Mouse (Mus musculus): ENCODE measurements at regions not wholly inside any gene's neighbourhood (a gene's known extent, or its start where the extent isn't known, plus 50 kb on each side); places are given as distances from the start of the nearest gene placed in this dataset.
"Not testable (repeated sequence)": the region's sequence is repeated elsewhere in the genome, so short reads cannot be mapped to it uniquely, and the experiment has no call there.

DNA sequence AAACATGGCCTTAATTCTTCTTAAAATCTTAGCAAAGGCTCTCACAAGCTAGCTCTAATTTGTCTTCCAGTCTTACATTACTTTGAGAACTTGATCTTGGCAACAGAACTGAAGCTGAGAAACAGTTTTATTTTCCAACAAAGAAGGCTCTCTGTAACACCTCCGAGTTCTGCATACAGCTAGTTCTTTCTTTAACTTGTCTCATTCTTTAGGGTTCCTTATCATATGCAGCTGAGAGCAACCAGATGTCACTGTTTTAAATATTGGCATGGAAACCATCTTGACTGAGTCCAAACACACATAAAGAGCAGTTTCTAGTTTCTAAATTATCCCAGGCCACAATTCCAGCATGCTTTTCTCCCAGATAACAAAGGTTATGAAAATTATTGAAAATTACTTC lies 969.9 kb downstream of the Diaph3 start:
- DNase-seq: no peak

GRCm38 (mm10) chr14:86159151-86159550 lies 981.9 kb downstream of the Diaph3 start:
- no peak for DNase-seq

- no peak for DNase-seq
Observed at GRCm38 (mm10) chr14:86154688-86155087, 986.3 kb downstream of the Diaph3 start.

DNA sequence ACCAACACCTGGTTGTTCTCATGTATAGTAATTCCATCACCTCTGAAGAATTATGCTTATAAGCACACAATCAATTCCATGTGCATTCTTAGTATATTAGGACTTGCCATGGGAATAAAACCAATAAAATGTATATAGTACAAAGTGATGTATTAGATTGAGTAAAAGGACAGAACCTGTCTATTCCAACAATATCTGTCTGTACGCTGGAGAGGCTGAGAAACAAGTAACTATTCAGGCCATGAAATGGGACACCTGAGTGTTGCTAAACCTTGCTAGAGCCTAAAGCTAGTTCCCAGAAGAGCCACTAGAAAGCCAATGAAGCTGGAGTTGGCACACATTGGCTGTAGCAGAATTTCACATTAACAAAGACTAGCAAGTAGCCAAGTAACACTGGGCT lies 989.8 kb downstream of the Diaph3 start:
- DNase-seq: no peak

DNA sequence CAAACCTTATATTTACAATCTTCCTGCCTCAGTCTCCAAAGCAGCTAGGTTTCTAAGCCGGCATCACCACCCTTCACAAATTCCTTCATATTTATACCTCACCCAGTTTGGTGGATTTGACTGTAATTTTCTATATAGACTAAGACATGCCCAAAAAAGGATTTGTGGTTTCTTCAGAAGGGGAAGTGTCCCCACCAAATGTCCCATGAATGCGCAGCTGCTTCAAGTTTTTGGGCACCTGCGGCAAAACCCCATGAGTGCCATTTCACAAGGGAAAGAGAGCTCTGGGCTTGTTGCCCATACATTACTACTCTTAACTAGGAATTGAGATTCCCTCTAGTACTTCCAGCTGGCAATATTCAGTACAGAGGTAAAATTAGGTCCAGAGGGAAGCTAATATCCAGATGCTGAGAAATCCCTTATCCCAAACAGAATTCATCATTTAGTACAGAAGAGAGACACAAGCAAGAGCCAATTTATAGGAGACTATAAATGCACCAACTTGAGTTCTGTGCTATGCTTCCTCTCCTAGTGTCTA lies 990.6 kb downstream of the Diaph3 start:
- DNase-seq: no peak

- peak in 1 of 2 experiments; percentile 4 for DNase-seq
Observed at GRCm38 (mm10) chr14:86115254-86116057, 1025.6 kb downstream of the Diaph3 start.

DNA sequence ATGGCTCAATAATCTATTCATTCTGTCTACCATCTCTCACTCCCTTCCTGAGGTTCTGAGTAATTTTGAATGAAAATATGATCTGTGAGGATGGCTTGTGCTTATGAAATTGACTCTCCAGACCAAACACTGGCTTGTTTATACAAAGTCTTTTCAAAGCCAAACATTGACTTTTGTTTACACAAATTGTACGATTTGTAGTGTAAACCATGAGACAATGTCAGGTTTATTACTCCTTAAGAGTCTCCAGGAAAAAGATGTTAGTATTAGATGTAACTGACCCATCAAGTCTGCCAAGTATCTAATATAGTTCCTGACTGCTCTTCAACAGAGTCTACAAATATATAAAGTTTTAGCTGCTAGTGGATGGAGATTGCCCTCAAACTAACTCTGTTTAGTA lies 1039.5 kb downstream of the Diaph3 start:
- no peak for DNase-seq

- no peak for DNase-seq
Observed at GRCm38 (mm10) chr14:86070313-86071100, 1070.5 kb downstream of the Diaph3 start.

GRCm38 (mm10) chr14:86069329-86069728 lies 1071.7 kb downstream of the Diaph3 start:
- DNase-seq: no peak

- no peak for DNase-seq
Observed at GRCm38 (mm10) chr14:86067743-86068142, 1073.3 kb downstream of the Diaph3 start.

- DNase-seq: no peak
Observed at GRCm38 (mm10) chr14:86063620-86063943, 1077.5 kb downstream of the Diaph3 start.

- peak in 1 of 2 experiments; percentile 12 for DNase-seq
Observed at GRCm38 (mm10) chr14:86062885-86063619, 1078.0 kb downstream of the Diaph3 start.

DNA sequence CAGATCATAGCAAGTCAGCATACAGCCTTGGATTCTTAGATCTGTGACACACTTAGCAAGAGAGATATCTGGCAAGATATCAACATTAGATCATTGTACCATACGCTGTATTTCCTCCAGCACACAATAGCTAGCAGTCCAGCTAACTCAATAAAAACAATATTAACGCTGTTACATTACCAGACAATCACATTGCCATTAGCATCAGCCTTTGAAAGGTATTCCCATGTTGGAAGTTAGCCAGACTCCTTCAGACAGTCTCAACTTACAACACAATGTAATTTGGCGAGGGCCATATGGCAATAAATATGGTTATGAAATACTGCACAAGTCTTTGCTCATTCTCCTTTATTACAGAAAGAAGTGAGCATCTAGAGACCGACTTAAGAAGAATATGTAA lies 1084.0 kb downstream of the Diaph3 start:
- DNase-seq: peak in 1 of 2 experiments; percentile 6

DNA sequence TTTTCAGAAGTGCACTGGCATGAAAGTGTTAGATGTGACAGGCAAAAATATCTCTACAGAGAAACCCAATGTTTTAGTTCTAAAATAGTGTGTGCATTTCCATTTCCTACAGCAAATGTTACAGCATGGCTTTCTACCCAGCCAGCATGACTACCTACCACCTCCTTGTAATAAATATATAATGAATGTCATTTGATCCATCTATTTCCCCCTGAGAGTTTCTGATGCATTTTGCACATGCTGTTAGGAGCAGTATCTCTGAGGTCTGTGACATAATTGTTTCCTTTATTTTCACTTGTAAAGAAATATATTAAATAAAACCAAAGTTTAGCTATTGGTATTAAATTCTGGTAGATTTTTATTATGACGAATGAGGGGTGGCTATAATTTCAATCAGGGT lies 1086.4 kb downstream of the Diaph3 start:
- DNase-seq: no peak

- DNase-seq: no peak
Observed at GRCm38 (mm10) chr14:86029401-86029800, 1111.6 kb downstream of the Diaph3 start.

- not testable (repeated sequence) for DNase-seq
Observed at GRCm38 (mm10) chr14:86017611-86018010, 1123.4 kb downstream of the Diaph3 start.
